Mouse (Mus musculus) erythroblast, embryonic 14.5 days (primary cell): ENCODE data around the gene Gm33543. TPM values are rescaled to one million over a fixed set of nuclear protein-coding genes. Genes with fewer than 3 reads are reported as not detected.

ENCODE experiments used
- H3K27me3 ChIP-seq: 2 replicates; pipeline ENCODE4 v1.6.1; 2012; ENCODE audit warnings: inconsistent platforms; ENCODE audit not compliant: control insufficient read depth
- H3K36me3 ChIP-seq: 2 replicates; pipeline ENCODE4 v1.6.1; 2012; ENCODE audit warnings: mild to moderate bottlenecking, inconsistent platforms; ENCODE audit not compliant: control insufficient read depth
- H3K4me1 ChIP-seq: 2 replicates; pipeline ENCODE4 v1.6.1; 2012; ENCODE audit warnings: inconsistent platforms; ENCODE audit not compliant: control insufficient read depth
- H3K4me3 ChIP-seq: replicated peaks from 2 replicates; pipeline ENCODE3; 2012; ENCODE audit warnings: moderate library complexity, mild to moderate bottlenecking, inconsistent platforms
- H3K9me3 ChIP-seq: 2 replicates; pipeline ENCODE4 v1.6.1; 2012; ENCODE audit warnings: low read length, inconsistent platforms, mixed read lengths; ENCODE audit not compliant: control insufficient read depth
- GATA1 ChIP-seq: IDR thresholded peaks from 2 replicates; pipeline ENCODE4 v1.6.1; 2012; ENCODE audit warnings: low read length, inconsistent platforms, mixed read lengths
- TAL1 ChIP-seq: IDR thresholded peaks from 3 replicates; pipeline ENCODE4 v1.6.1; 2012; ENCODE audit warnings: low read length, inconsistent platforms, mixed read lengths
- polyA plus RNA-seq: library from polyadenylated mRNA; stranded (reverse); fragments of >175 nt; gene quantifications from 2 replicates; pipeline ENCODE4 v1.2.3, GENCODE M21; 2012

Gene Gm33543
- polyA plus RNA-seq, 1 experiment, result not detected

- Histone ChIP-seq H3K4me1 (no peaks in the 10 kb centered on the region), H3K4me3 (no peak overlapping the region), H3K27me3 (no peaks in the 10 kb centered on the region), H3K9me3 (no peaks in the 10 kb centered on the region), H3K36me3 (no peaks in the 10 kb centered on the region)
- TF ChIP-seq GATA1 (no peak), TAL1 (no peak)
Observed at GRCm38 (mm10) chr10:95784837-95785236, 57.9 kb downstream of the Gm33543 start.

- Histone ChIP-seq H3K27me3 (no peaks in the 10 kb centered on the region), H3K4me1 (no peaks in the 10 kb centered on the region), H3K4me3 (no peak overlapping the region), H3K9me3 (no peaks in the 10 kb centered on the region), H3K36me3 (no peaks in the 10 kb centered on the region)
- TF ChIP-seq GATA1, result no peak
- TF ChIP-seq TAL1, result no peak
Observed at GRCm38 (mm10) chr10:95780881-95781600, 61.7 kb downstream of the Gm33543 start.

DNA sequence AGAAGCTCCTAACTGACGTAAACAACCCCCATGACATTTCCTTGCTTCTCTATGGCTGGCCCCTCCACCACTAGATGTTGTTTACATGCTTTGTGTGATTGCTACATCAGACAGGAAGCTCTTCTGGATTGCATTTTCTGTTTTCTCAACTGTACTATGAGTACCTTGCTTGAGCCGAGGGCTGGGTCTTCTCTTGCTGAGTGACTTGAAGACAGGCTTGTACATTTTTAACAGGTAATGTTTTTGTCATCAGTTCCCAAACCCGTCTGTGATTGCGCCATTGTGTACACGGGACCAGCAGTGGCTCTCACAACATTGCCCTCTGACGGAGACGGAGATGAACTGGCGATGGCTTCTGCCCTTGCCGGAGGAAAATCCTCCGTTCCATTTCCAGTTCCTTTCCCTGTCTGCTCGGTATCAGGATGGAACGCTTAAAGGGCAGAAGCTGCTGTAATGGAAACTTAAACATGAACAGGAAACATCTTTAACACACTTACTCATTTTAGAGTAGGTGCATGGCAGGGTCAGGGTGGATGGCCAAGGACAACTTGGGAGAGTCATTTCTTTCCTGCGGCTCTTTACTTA, 62.8 kb downstream of the Gm33543 start:
- Histone ChIP-seq H3K27me3 (no peaks in the 10 kb centered on the region), H3K9me3 (no peaks in the 10 kb centered on the region), H3K36me3 (no peaks in the 10 kb centered on the region), H3K4me3 (no peak overlapping the region), H3K4me1 (no peaks in the 10 kb centered on the region)
- TF ChIP-seq GATA1 (no peak), TAL1 (no peak)

DNA sequence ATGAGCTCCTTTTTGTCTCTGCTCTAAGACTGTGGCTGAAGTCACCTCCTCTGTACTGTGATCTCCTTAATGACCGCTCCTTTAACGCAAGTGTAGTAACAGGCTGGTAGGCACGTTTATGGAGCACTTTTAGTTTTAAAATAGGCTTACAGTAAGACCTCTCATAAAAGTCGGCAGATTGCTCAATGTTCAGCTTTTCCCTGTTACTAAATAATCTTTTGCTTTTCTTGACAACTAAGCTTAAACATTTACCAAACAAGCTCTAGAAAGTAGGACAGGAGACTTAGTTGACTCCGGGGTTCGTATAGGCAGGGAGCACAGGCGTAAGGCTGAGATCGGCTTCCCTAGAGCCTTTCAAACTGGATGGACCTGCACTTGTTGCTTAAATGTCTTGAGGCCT, 64.1 kb downstream of the Gm33543 start:
- H3K9me3 ChIP-seq, result no peaks in the 10 kb centered on the region
- no peak overlapping the region for H3K4me3 ChIP-seq
- H3K4me1 ChIP-seq, result no peaks in the 10 kb centered on the region
- no peaks in the 10 kb centered on the region for H3K36me3 ChIP-seq
- no peaks in the 10 kb centered on the region for H3K27me3 ChIP-seq
- TF ChIP-seq TAL1 (no peak), GATA1 (no peak)

- Histone ChIP-seq H3K4me1 (no peaks in the 10 kb centered on the region), H3K9me3 (no peaks in the 10 kb centered on the region), H3K36me3 (no peaks in the 10 kb centered on the region), H3K27me3 (no peaks in the 10 kb centered on the region), H3K4me3 (no peak overlapping the region)
- TF ChIP-seq GATA1 (no peak), TAL1 (no peak)
Observed at GRCm38 (mm10) chr10:95777701-95778320, 64.9 kb downstream of the Gm33543 start.

- H3K27me3 ChIP-seq, result no peaks in the 10 kb centered on the region
- TF ChIP-seq TAL1 (no peak), GATA1 (no peak)
- no peaks in the 10 kb centered on the region for H3K36me3 ChIP-seq
- no peak overlapping the region for H3K4me3 ChIP-seq
- H3K9me3 ChIP-seq, result no peaks in the 10 kb centered on the region
- H3K4me1 ChIP-seq, result no peaks in the 10 kb centered on the region
Observed at GRCm38 (mm10) chr10:95777071-95777470, 65.7 kb downstream of the Gm33543 start.

- Histone ChIP-seq H3K27me3 (no peaks in the 10 kb centered on the region), H3K4me1 (no peaks in the 10 kb centered on the region), H3K9me3 (no peaks in the 10 kb centered on the region), H3K36me3 (no peaks in the 10 kb centered on the region), H3K4me3 (no peak overlapping the region)
- TF ChIP-seq TAL1, result no peak
- TF ChIP-seq GATA1, result no peak
Observed at GRCm38 (mm10) chr10:95774856-95775255, 67.9 kb downstream of the Gm33543 start.

GRCm38 (mm10) chr10:95774001-95774628, 68.6 kb downstream of the Gm33543 start:
- Histone ChIP-seq H3K4me1 (no peaks in the 10 kb centered on the region), H3K36me3 (no peaks in the 10 kb centered on the region), H3K27me3 (no peaks in the 10 kb centered on the region), H3K9me3 (no peaks in the 10 kb centered on the region), H3K4me3 (no peak overlapping the region)
- TF ChIP-seq TAL1, result no peak
- TF ChIP-seq GATA1, result no peak

Other genes with a start within 250 kb of the Gm33543 start
- not detected in 2 replicates for gene Anapc15-ps, start 169.5 kb downstream of the Gm33543 start, polyA plus RNA-seq
- gene Eea1, start 97.7 kb upstream of the Gm33543 start, polyA plus RNA-seq, result 0.26 and 0.29 TPM in 2 replicates